12 mouse cellular contexts compared by ENCODE assay signal in the genomic region with DNA sequence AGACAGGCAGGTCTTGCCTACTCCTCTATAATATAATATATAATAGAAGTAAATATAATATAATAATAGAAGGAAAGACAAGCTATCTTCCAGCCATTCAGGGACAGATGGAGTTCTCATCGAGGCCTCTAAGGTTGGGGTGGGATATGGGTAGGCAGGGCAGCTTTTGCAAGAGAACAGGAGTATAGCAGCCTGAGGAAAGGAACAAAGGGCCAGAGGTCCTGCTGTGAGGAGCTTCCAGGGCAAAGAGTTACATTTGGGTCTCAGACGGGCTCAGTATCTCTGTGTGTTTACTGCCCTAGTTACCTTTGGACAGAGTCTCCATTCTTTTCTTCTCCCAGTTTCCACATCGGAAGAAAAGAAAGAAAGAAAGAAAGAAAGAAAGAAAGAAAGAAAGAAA. TPM values are rescaled to one million over a fixed set of nuclear protein-coding genes. Genes with fewer than 3 reads are reported as not detected.
A peak's percentile ranks its signal among the peaks of the same experiment; 100 is the strongest.
DNase-seq lines count a peak whose midpoint lies in the region; ATAC-seq lines count a peak whose summit lies in the region.
"Had no signal": no experiment of that assay in that cellular context is flagged by ENCODE, and none has a peak within 500 bp of the region (broad histone marks: within the 10 kb centered on the region; RNA-seq: fewer than 3 reads in every experiment).

No protein-coding gene starts in this region.

- intact Hi-C loops in left cerebral cortex, postnatal 10 days (cut with DNase I): no loop called here

- no peak for ATAC-seq in limb, embryonic 11.5 days (ENCODE audit: insufficient number of reproducible peaks, low FRiP score, low TSS enrichment, low read depth)
- ATAC-seq in forebrain, embryonic 14.5 days: no peak
- no peak for ATAC-seq in midbrain, embryonic 14.5 days (ENCODE audit: low FRiP score, low TSS enrichment)

- 62% methylated on average over 3 of the region's 3 CpGs for WGBS in limb, embryonic 11.5 days
- WGBS in limb, embryonic 10.5 days: 54% methylated on average over 3 of the region's 3 CpGs
- WGBS in forebrain, embryonic 14.5 days: 42% methylated on average over 3 of the region's 3 CpGs
- 38% methylated on average over 3 of the region's 3 CpGs for WGBS in midbrain, embryonic 14.5 days

- H3K4me3 ChIP-seq in limb, embryonic 11.5 days (ENCODE audit: low read depth, low read length): 0 out of 2 replicates have a peak overlapping the region, but pooled peaks have one; percentile 43
- H3K4me3 ChIP-seq in limb, embryonic 10.5 days: no peak overlapping the region
- no peak overlapping the region for H3K4me3 ChIP-seq in forebrain, embryonic 14.5 days (ENCODE audit: low read depth, low read length)
- peak overlapping the region; percentile 66; the same call in 1 of the 2 replicates for H3K4me3 ChIP-seq in midbrain, embryonic 14.5 days (replicated peaks; ENCODE audit: low read depth, low read length)

- H3K27me3 ChIP-seq in limb, embryonic 11.5 days (ENCODE audit: control insufficient read depth, insufficient read depth, low read length): peaks cover 17% of the 10 kb centered on the region; the same call in 1 of the 2 replicates
- H3K27me3 ChIP-seq in limb, embryonic 10.5 days (ENCODE audit: low read depth, poor library complexity, severe bottlenecking): peaks cover 44% of the 10 kb centered on the region
- H3K27me3 ChIP-seq in forebrain, embryonic 14.5 days (replicated peaks; ENCODE audit: control insufficient read depth, insufficient read depth, low read length): no peaks in the 10 kb centered on the region
- H3K27me3 ChIP-seq in midbrain, embryonic 14.5 days (ENCODE audit: control insufficient read depth, insufficient read depth, low read length): no peaks in the 10 kb centered on the region

- H3K9ac ChIP-seq in limb, embryonic 11.5 days (ENCODE audit: low read length): no peak overlapping the region
- no peak overlapping the region for H3K9ac ChIP-seq in forebrain, embryonic 14.5 days (ENCODE audit: low read length)
- H3K9ac ChIP-seq in midbrain, embryonic 14.5 days (replicated peaks; ENCODE audit: low read length): no peak overlapping the region; the same call in 1 of the 2 replicates
- H3K9ac ChIP-seq: stomach, embryonic 15.5 days had no signal

- H3K36me3 ChIP-seq in limb, embryonic 11.5 days (ENCODE audit: control insufficient read depth, insufficient read depth, low read length): no peaks in the 10 kb centered on the region
- H3K36me3 ChIP-seq in limb, embryonic 10.5 days: peaks cover 13% of the 10 kb centered on the region
- H3K36me3 ChIP-seq in forebrain, embryonic 14.5 days (ENCODE audit: control insufficient read depth, insufficient read depth, low read length): peaks cover 5% of the 10 kb centered on the region
- peaks cover 7% of the 10 kb centered on the region for H3K36me3 ChIP-seq in midbrain, embryonic 14.5 days (ENCODE audit: control insufficient read depth, insufficient read depth, low read length)

- peaks cover 9% of the 10 kb centered on the region for H3K4me1 ChIP-seq in limb, embryonic 11.5 days (ENCODE audit: control insufficient read depth, insufficient read depth, low read length)
- peaks cover 33% of the 10 kb centered on the region for H3K4me1 ChIP-seq in limb, embryonic 10.5 days
- H3K4me1 ChIP-seq in forebrain, embryonic 14.5 days (ENCODE audit: control insufficient read depth, insufficient read depth, low read length): peaks cover 21% of the 10 kb centered on the region
- H3K4me1 ChIP-seq in midbrain, embryonic 14.5 days (ENCODE audit: control insufficient read depth, insufficient read depth, low read length): peaks cover 46% of the 10 kb centered on the region

- H3K27ac ChIP-seq in limb, embryonic 11.5 days (replicated peaks; ENCODE audit: low read depth, low read length): no peak overlapping the region
- H3K27ac ChIP-seq in limb, embryonic 10.5 days: no peak overlapping the region
- no peak overlapping the region for H3K27ac ChIP-seq in forebrain, embryonic 14.5 days (ENCODE audit: low read depth, low read length)
- peak overlapping the region; percentile 95; the same call in 1 of the 2 replicates for H3K27ac ChIP-seq in midbrain, embryonic 14.5 days (replicated peaks; ENCODE audit: low read depth, low read length)
- H3K27ac ChIP-seq: kidney, postnatal 0 days; stomach, embryonic 15.5 days had no signal

- DNase-seq in cerebellum, adult 9-11 months: peak; percentile 30
- no peak for DNase-seq in cerebellum, adult 18-20 months
- DNase-seq in limb, embryonic 11.5 days (ENCODE audit: low spot score): no peak
- no peak for DNase-seq in limb, embryonic 10.5 days (ENCODE audit: low spot score)
- no peak for DNase-seq in forebrain, embryonic 14.5 days (ENCODE audit: low spot score)
- DNase-seq in midbrain, embryonic 14.5 days: no peak
- DNase-seq in left cerebral cortex, postnatal 10 days (ENCODE audit: extremely low spot score in 1 of 2, low spot score in 2 of 2): no peak
- DNase-seq in kidney, adult 9 months: no peak
- DNase-seq: lung, adult 2 months had no signal

- H3K4me2 ChIP-seq in limb, embryonic 11.5 days (ENCODE audit: low read depth, severe bottlenecking): no peak overlapping the region
- peak overlapping the region; percentile 69 for H3K4me2 ChIP-seq in forebrain, embryonic 14.5 days (ENCODE audit: low read length)
- peak overlapping the region; percentile 87 for H3K4me2 ChIP-seq in midbrain, embryonic 14.5 days (ENCODE audit: low read length)

- H3K9me3 ChIP-seq in limb, embryonic 11.5 days (ENCODE audit: control insufficient read depth, low read length): no peaks in the 10 kb centered on the region
- H3K9me3 ChIP-seq in limb, embryonic 10.5 days (replicated peaks): no peaks in the 10 kb centered on the region
- no peaks in the 10 kb centered on the region for H3K9me3 ChIP-seq in forebrain, embryonic 14.5 days (replicated peaks; ENCODE audit: control insufficient read depth, low read length)
- no peaks in the 10 kb centered on the region for H3K9me3 ChIP-seq in midbrain, embryonic 14.5 days (ENCODE audit: control insufficient read depth, low read length)
- H3K9me3 ChIP-seq: megakaryocyte, embryonic 14.5 days; stomach, embryonic 15.5 days had no signal

RNA-seq across cellular contexts. Expression of a gene that starts 0.5 kb away (rescaled TPM):
- 2.1 and 3.8 TPM in 2 replicates for polyA plus RNA-seq in limb, embryonic 11.5 days (2014; fragmentation: Nextera tagmentation; extraction: Ambion mirVana)
- polyA plus RNA-seq in limb, embryonic 10.5 days (2016; fragmentation: Nextera tagmentation; extraction: Ambion mirVana): 1.4 and 2.2 TPM in 2 replicates
- polyA plus RNA-seq in forebrain, embryonic 14.5 days (2014; fragmentation: Nextera tagmentation; extraction: Ambion mirVana): 47.6 and 68.8 TPM in 2 replicates
- 75.3 and 94.7 TPM in 2 replicates for polyA plus RNA-seq in midbrain, embryonic 14.5 days (2014; fragmentation: Nextera tagmentation; extraction: Ambion mirVana)
- 100 to 1,000 TPM; 468 to 479 TPM for total RNA-seq in left cerebral cortex, postnatal 10 days (2021)

RNA-seq across cellular contexts. Expression of a gene that starts 2.5 kb away (rescaled TPM):
- 160 and 170 TPM in 2 replicates for polyA plus RNA-seq in limb, embryonic 11.5 days (2014; fragmentation: Nextera tagmentation; extraction: Ambion mirVana)
- 185 and 194 TPM in 2 replicates for polyA plus RNA-seq in limb, embryonic 10.5 days (2016; fragmentation: Nextera tagmentation; extraction: Ambion mirVana)
- 286 and 300 TPM in 2 replicates for polyA plus RNA-seq in forebrain, embryonic 14.5 days (2014; fragmentation: Nextera tagmentation; extraction: Ambion mirVana)
- 295 and 323 TPM in 2 replicates for polyA plus RNA-seq in midbrain, embryonic 14.5 days (2014; fragmentation: Nextera tagmentation; extraction: Ambion mirVana)
- 100 to 1,000 TPM; 322 to 330 TPM for total RNA-seq in left cerebral cortex, postnatal 10 days (2021)

RNA-seq across cellular contexts. Expression of a gene that starts 25.2 kb away (rescaled TPM):
- polyA plus RNA-seq in limb, embryonic 11.5 days (2014; fragmentation: Nextera tagmentation; extraction: Ambion mirVana): 17.0 and 17.2 TPM in 2 replicates
- 16.7 and 18.8 TPM in 2 replicates for polyA plus RNA-seq in limb, embryonic 10.5 days (2016; fragmentation: Nextera tagmentation; extraction: Ambion mirVana)
- polyA plus RNA-seq in forebrain, embryonic 14.5 days (2014; fragmentation: Nextera tagmentation; extraction: Ambion mirVana): 8.4 and 11.2 TPM in 2 replicates
- 17.4 and 18.0 TPM in 2 replicates for polyA plus RNA-seq in midbrain, embryonic 14.5 days (2014; fragmentation: Nextera tagmentation; extraction: Ambion mirVana)
- total RNA-seq in left cerebral cortex, postnatal 10 days (2021): 10 to 100 TPM; 37.4 to 45.5 TPM

RNA-seq across cellular contexts. Expression of a gene that starts 48.0 kb away (rescaled TPM):
- 167 and 170 TPM in 2 replicates for polyA plus RNA-seq in limb, embryonic 11.5 days (2014; fragmentation: Nextera tagmentation; extraction: Ambion mirVana)
- 170 and 205 TPM in 2 replicates for polyA plus RNA-seq in limb, embryonic 10.5 days (2016; fragmentation: Nextera tagmentation; extraction: Ambion mirVana)
- 124 and 135 TPM in 2 replicates for polyA plus RNA-seq in forebrain, embryonic 14.5 days (2014; fragmentation: Nextera tagmentation; extraction: Ambion mirVana)
- polyA plus RNA-seq in midbrain, embryonic 14.5 days (2014; fragmentation: Nextera tagmentation; extraction: Ambion mirVana): 109 and 122 TPM in 2 replicates
- 10 to 100 TPM; 59.1 to 62.0 TPM for total RNA-seq in left cerebral cortex, postnatal 10 days (2021)

RNA-seq across cellular contexts. Expression of a gene that starts 52.2 kb away (rescaled TPM):
- 17.8 and 20.3 TPM in 2 replicates for polyA plus RNA-seq in limb, embryonic 11.5 days (2014; fragmentation: Nextera tagmentation; extraction: Ambion mirVana)
- 25.0 and 27.8 TPM in 2 replicates for polyA plus RNA-seq in limb, embryonic 10.5 days (2016; fragmentation: Nextera tagmentation; extraction: Ambion mirVana)
- polyA plus RNA-seq in forebrain, embryonic 14.5 days (2014; fragmentation: Nextera tagmentation; extraction: Ambion mirVana): 15.3 and 17.4 TPM in 2 replicates
- 12.5 and 14.6 TPM in 2 replicates for polyA plus RNA-seq in midbrain, embryonic 14.5 days (2014; fragmentation: Nextera tagmentation; extraction: Ambion mirVana)
- 10 to 100 TPM; 42.2 to 47.4 TPM for total RNA-seq in left cerebral cortex, postnatal 10 days (2021)

Comparison
In these comparisons a context has a peak if more than half of its experiments do, and no peak if none do; other contexts are left out.
1. H3K4me3 ChIP-seq: peak in limb, embryonic 11.5 days (single experiment) and midbrain, embryonic 14.5 days (single experiment); none in limb, embryonic 10.5 days (single experiment) and forebrain, embryonic 14.5 days (single experiment).
2. RNA of a gene that starts 0.5 kb away (polyA plus RNA-seq): 75.3 to 94.7 TPM in midbrain, embryonic 14.5 days and 47.6 to 68.8 TPM in forebrain, embryonic 14.5 days; 1.4 to 2.2 TPM in limb, embryonic 10.5 days and 2.1 to 3.8 TPM in limb, embryonic 11.5 days; every median in the first group is over 10 times any median in the second.